Mouse (Mus musculus): ENCODE measurements around the gene Mon2. TPM values are rescaled to one million over a fixed set of nuclear protein-coding genes. Genes with fewer than 3 reads are reported as not detected.

The Mon2 gene
- polyA plus RNA-seq, 1 experiment from 2014 or later = 28.6 TPM

- H3K36me3 ChIP-seq (ENCODE audit: control insufficient read depth, insufficient read depth, low read length) = no peaks in the 10 kb centered on the region
- no peak overlapping the region for H3K27ac ChIP-seq (ENCODE audit: low read depth, low read length)
- no peak for ATAC-seq (replicated peaks; ENCODE audit: low FRiP score)
- H3K9me3 ChIP-seq (ENCODE audit: control insufficient read depth, low read length) = no peaks in the 10 kb centered on the region
- no peak overlapping the region for H3K4me3 ChIP-seq (ENCODE audit: low read depth, low read length)
- no peak overlapping the region for H3K9ac ChIP-seq (ENCODE audit: low read length)
- DNase-seq (ENCODE audit: low spot score) = no peak
- whole genome bisulfite sequencing = 75% methylated on average over 9 of the region's 9 CpGs
- no peak overlapping the region for H3K4me2 ChIP-seq (ENCODE audit: low read depth, low read length, severe bottlenecking)
- no peaks in the 10 kb centered on the region for H3K4me1 ChIP-seq (replicated peaks; ENCODE audit: control insufficient read depth, insufficient read depth, low read length)
- no peaks in the 10 kb centered on the region for H3K27me3 ChIP-seq (ENCODE audit: control insufficient read depth, insufficient read depth, low read length)
These were observed 8.0 kb upstream of the Mon2 start for GRCm38 (mm10) chr10:123084307-123084706.

- H3K4me2 ChIP-seq (ENCODE audit: low read depth, low read length, severe bottlenecking) = peak overlapping the region; percentile 75
- H3K27me3 ChIP-seq (ENCODE audit: control insufficient read depth, insufficient read depth, low read length) = no peaks in the 10 kb centered on the region
- DNase-seq (ENCODE audit: low spot score) (no peak), ATAC-seq (replicated peaks; ENCODE audit: low FRiP score) (peak; percentile 81)
- H3K4me1 ChIP-seq (replicated peaks; ENCODE audit: control insufficient read depth, insufficient read depth, low read length) = peaks cover 3% of the 10 kb centered on the region; the same call in 1 of the 2 replicates
- peak overlapping the region; percentile 96 for H3K4me3 ChIP-seq (ENCODE audit: low read depth, low read length)
- H3K9me3 ChIP-seq (ENCODE audit: control insufficient read depth, low read length) = no peaks in the 10 kb centered on the region
- no peaks in the 10 kb centered on the region for H3K36me3 ChIP-seq (ENCODE audit: control insufficient read depth, insufficient read depth, low read length)
- peak overlapping the region; percentile 82 for H3K9ac ChIP-seq (ENCODE audit: low read length)
- 1% methylated on average over 48 of the region's 48 CpGs for WGBS
- H3K27ac ChIP-seq (ENCODE audit: low read depth, low read length) = 0 out of 2 replicates have a peak overlapping the region, but pooled peaks have one; percentile 31
These were observed 508 bp downstream of the Mon2 start for GRCm38 (mm10) chr10:123075751-123076242.

- DNase-seq (ENCODE audit: low spot score) (no peak), ATAC-seq (replicated peaks; ENCODE audit: low FRiP score) (no peak)
- H3K4me2 ChIP-seq (ENCODE audit: low read depth, low read length, severe bottlenecking) = no peak overlapping the region
- no peak overlapping the region for H3K9ac ChIP-seq (ENCODE audit: low read length)
- no peak overlapping the region for H3K4me3 ChIP-seq (ENCODE audit: low read depth, low read length)
- H3K4me1 ChIP-seq (replicated peaks; ENCODE audit: control insufficient read depth, insufficient read depth, low read length) = peaks cover 3% of the 10 kb centered on the region; the same call in 1 of the 2 replicates
- no peaks in the 10 kb centered on the region for H3K9me3 ChIP-seq (ENCODE audit: control insufficient read depth, low read length)
- no peaks in the 10 kb centered on the region for H3K36me3 ChIP-seq (ENCODE audit: control insufficient read depth, insufficient read depth, low read length)
- H3K27ac ChIP-seq (ENCODE audit: low read depth, low read length) = no peak overlapping the region
- WGBS = 81% methylated on average over 2 of the region's 2 CpGs
- no peaks in the 10 kb centered on the region for H3K27me3 ChIP-seq (ENCODE audit: control insufficient read depth, insufficient read depth, low read length)
These were observed 4.3 kb downstream of the Mon2 start for GRCm38 (mm10) chr10:123071997-123072396.

DNA sequence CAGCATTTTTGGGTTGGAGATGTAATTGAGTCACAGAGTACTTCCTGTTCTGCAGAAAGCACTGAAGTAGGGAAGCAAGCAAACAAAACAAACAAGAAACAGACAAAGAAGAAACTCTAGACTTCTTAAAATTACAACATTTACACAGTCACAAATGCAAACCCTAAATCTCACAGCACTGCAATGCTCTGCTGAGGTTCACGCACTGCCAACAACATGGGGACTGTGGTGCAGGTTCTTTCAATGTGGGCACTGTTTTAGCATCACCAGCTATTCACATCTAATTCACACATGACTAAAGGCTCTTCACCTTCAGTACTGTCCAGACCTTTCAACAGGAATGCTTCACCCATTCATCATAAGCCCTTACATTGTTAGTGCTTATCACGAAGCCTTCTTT is 13.3 kb downstream of the Mon2 start:
- H3K4me3 ChIP-seq (ENCODE audit: low read depth, low read length) = no peak overlapping the region
- H3K9me3 ChIP-seq (ENCODE audit: control insufficient read depth, low read length) = no peaks in the 10 kb centered on the region
- no peak for ATAC-seq (replicated peaks; ENCODE audit: low FRiP score)
- H3K27ac ChIP-seq (ENCODE audit: low read depth, low read length) = no peak overlapping the region
- no peak overlapping the region for H3K9ac ChIP-seq (ENCODE audit: low read length)
- no peaks in the 10 kb centered on the region for H3K27me3 ChIP-seq (ENCODE audit: control insufficient read depth, insufficient read depth, low read length)
- no peaks in the 10 kb centered on the region for H3K4me1 ChIP-seq (replicated peaks; ENCODE audit: control insufficient read depth, insufficient read depth, low read length)
- H3K4me2 ChIP-seq (ENCODE audit: low read depth, low read length, severe bottlenecking) = no peak overlapping the region
- H3K36me3 ChIP-seq (ENCODE audit: control insufficient read depth, insufficient read depth, low read length) = no peaks in the 10 kb centered on the region
- DNase-seq (ENCODE audit: low spot score) = no peak
- WGBS = 95% methylated on average over 2 of the region's 2 CpGs

- Histone ChIP-seq H3K4me1 (replicated peaks; ENCODE audit: control insufficient read depth, insufficient read depth, low read length) (no peaks in the 10 kb centered on the region), H3K27me3 (ENCODE audit: control insufficient read depth, insufficient read depth, low read length) (no peaks in the 10 kb centered on the region), H3K4me2 (ENCODE audit: low read depth, low read length, severe bottlenecking) (no peak overlapping the region), H3K9me3 (ENCODE audit: control insufficient read depth, low read length) (no peaks in the 10 kb centered on the region), H3K4me3 (ENCODE audit: low read depth, low read length) (no peak overlapping the region), H3K27ac (ENCODE audit: low read depth, low read length) (no peak overlapping the region), H3K36me3 (ENCODE audit: control insufficient read depth, insufficient read depth, low read length) (no peaks in the 10 kb centered on the region), H3K9ac (ENCODE audit: low read length) (no peak overlapping the region)
- no peak for ATAC-seq (replicated peaks; ENCODE audit: low FRiP score)
- WGBS = 92% methylated on average over 6 of the region's 6 CpGs
- DNase-seq (ENCODE audit: low spot score) = peak; percentile 32
These were observed 15.5 kb downstream of the Mon2 start for GRCm38 (mm10) chr10:123060831-123061230.

DNA sequence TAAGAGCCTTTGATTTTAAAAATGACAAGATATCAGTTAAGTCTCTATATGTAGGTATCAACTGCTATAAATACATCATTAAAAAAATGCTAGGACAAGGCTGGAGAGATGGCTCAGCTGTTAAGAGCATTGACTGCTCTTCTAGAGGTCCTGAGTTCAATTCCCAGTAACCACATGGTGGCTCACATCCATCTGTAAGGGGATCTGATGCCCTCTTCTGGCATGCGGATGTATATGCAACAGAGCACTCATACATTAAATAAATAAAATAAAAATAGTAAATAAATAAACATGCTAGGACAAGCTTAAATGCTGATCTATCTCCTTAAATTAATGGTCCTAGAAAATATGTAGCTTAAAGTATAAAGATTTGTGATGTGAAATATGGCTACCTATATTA is 19.2 kb downstream of the Mon2 start:
- 92% methylated on average over 1 of the region's 1 CpGs for WGBS
- H3K36me3 ChIP-seq (ENCODE audit: control insufficient read depth, insufficient read depth, low read length) = no peaks in the 10 kb centered on the region
- H3K9ac ChIP-seq (ENCODE audit: low read length) = no peak overlapping the region
- H3K9me3 ChIP-seq (ENCODE audit: control insufficient read depth, low read length) = no peaks in the 10 kb centered on the region
- no peak for ATAC-seq (replicated peaks; ENCODE audit: low FRiP score)
- H3K4me1 ChIP-seq (replicated peaks; ENCODE audit: control insufficient read depth, insufficient read depth, low read length) = no peaks in the 10 kb centered on the region
- H3K4me3 ChIP-seq (ENCODE audit: low read depth, low read length) = no peak overlapping the region
- H3K27me3 ChIP-seq (ENCODE audit: control insufficient read depth, insufficient read depth, low read length) = no peaks in the 10 kb centered on the region
- H3K27ac ChIP-seq (ENCODE audit: low read depth, low read length) = no peak overlapping the region
- DNase-seq (ENCODE audit: low spot score) = no peak
- no peak overlapping the region for H3K4me2 ChIP-seq (ENCODE audit: low read depth, low read length, severe bottlenecking)

GRCm38 (mm10) chr10:123056463-123056862 is 19.8 kb downstream of the Mon2 start:
- Histone ChIP-seq H3K4me2 (ENCODE audit: low read depth, low read length, severe bottlenecking) (no peak overlapping the region), H3K36me3 (ENCODE audit: control insufficient read depth, insufficient read depth, low read length) (no peaks in the 10 kb centered on the region), H3K4me1 (replicated peaks; ENCODE audit: control insufficient read depth, insufficient read depth, low read length) (no peaks in the 10 kb centered on the region), H3K27me3 (ENCODE audit: control insufficient read depth, insufficient read depth, low read length) (no peaks in the 10 kb centered on the region), H3K4me3 (ENCODE audit: low read depth, low read length) (no peak overlapping the region), H3K9ac (ENCODE audit: low read length) (no peak overlapping the region), H3K9me3 (ENCODE audit: control insufficient read depth, low read length) (no peaks in the 10 kb centered on the region), H3K27ac (ENCODE audit: low read depth, low read length) (no peak overlapping the region)
- WGBS = 89% methylated on average over 10 of the region's 10 CpGs
- DNase-seq (ENCODE audit: low spot score) = no peak
- no peak for ATAC-seq (replicated peaks; ENCODE audit: low FRiP score)

DNA sequence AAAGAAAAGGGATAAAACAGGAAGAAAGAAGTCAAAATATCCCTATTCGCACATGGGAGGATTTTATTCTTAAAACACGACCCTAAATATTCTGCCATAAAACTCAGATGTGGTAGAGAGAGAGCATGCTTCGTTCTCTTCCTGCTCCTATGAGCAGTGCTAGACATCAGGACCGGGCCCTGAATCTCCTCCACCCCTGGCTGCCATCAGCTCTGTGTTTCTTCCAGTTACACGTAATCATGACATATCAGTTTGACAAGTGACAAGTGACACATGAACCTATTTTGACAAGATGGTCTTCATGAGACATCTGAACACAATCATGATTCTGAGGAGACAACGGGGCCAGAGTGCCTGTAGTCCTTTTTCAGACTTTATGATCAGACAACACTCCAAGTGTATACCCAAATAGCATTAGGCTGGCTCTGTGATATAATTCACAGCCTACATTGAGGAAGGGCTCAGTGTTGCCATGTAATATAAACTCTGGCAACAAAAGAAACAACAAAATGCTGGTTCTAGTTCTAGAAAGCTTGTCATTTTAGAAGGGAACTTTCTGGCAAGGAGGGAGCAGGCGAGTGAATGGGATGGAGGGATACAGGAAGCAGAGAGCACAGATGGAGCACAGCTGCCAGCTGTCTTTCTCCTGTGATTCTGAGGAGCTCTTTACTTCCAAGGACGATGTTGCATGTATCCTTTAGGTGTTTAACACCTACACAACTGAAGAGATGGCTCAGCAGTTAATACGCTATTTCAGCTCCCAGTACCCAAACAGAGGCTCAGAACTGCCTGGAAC is 20.9 kb downstream of the Mon2 start:
- whole genome bisulfite sequencing = 89% methylated on average over 9 of the region's 9 CpGs
- no peak overlapping the region for H3K27ac ChIP-seq (ENCODE audit: low read depth, low read length)
- H3K4me3 ChIP-seq (ENCODE audit: low read depth, low read length) = no peak overlapping the region
- DNase-seq (ENCODE audit: low spot score) (no peak), ATAC-seq (replicated peaks; ENCODE audit: low FRiP score) (no peak)
- no peak overlapping the region for H3K9ac ChIP-seq (ENCODE audit: low read length)
- H3K4me2 ChIP-seq (ENCODE audit: low read depth, low read length, severe bottlenecking) = no peak overlapping the region
- H3K27me3 ChIP-seq (ENCODE audit: control insufficient read depth, insufficient read depth, low read length) = no peaks in the 10 kb centered on the region
- H3K36me3 ChIP-seq (ENCODE audit: control insufficient read depth, insufficient read depth, low read length) = no peaks in the 10 kb centered on the region; the same call in 1 of the 2 replicates
- no peaks in the 10 kb centered on the region for H3K4me1 ChIP-seq (replicated peaks; ENCODE audit: control insufficient read depth, insufficient read depth, low read length)
- H3K9me3 ChIP-seq (ENCODE audit: control insufficient read depth, low read length) = no peaks in the 10 kb centered on the region

DNA sequence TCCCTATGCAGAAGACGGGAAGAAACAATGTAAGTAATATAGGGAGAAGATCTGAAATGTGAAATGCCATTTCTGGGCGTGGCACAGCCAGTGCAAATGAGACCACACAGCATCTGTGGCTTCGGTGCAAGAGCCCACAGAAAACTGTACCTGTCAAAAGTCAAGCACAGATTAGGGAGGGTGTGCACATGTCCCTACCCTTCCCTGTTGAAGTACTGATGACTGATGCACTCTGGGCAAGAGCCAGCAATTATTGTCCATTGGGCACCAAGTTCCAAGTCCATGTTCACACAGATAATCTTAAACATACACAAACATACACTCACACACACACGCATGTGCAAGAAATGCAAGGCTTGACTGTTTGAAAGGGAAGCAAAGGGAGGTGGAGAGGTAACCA is 22.7 kb downstream of the Mon2 start:
- Histone ChIP-seq H3K4me3 (ENCODE audit: low read depth, low read length) (no peak overlapping the region), H3K9me3 (ENCODE audit: control insufficient read depth, low read length) (no peaks in the 10 kb centered on the region), H3K36me3 (ENCODE audit: control insufficient read depth, insufficient read depth, low read length) (no peaks in the 10 kb centered on the region; the same call in 1 of the 2 replicates), H3K9ac (ENCODE audit: low read length) (no peak overlapping the region), H3K27me3 (ENCODE audit: control insufficient read depth, insufficient read depth, low read length) (no peaks in the 10 kb centered on the region), H3K4me1 (replicated peaks; ENCODE audit: control insufficient read depth, insufficient read depth, low read length) (no peaks in the 10 kb centered on the region), H3K4me2 (ENCODE audit: low read depth, low read length, severe bottlenecking) (no peak overlapping the region), H3K27ac (ENCODE audit: low read depth, low read length) (no peak overlapping the region)
- ATAC-seq (replicated peaks; ENCODE audit: low FRiP score) (no peak), DNase-seq (ENCODE audit: low spot score) (no peak)
- WGBS = 88% methylated on average over 4 of the region's 4 CpGs

Data from forebrain, embryonic 11.5 days (tissue).